Mouse (Mus musculus) brain, embryonic 14.5 days (tissue): Measurements from ENCODE around the gene Aup1.

Source experiments
- CTCF ChIP-seq: fragments of 200-500 bp; IDR thresholded peaks from 2 replicates; pipeline ENCODE4 v1.5.1; 2012; ENCODE audit warnings: inconsistent platforms, mild to moderate bottlenecking, moderate library complexity, borderline replicate concordance; ENCODE audit not compliant: insufficient read depth, insufficient read length; ENCODE audit errors: extremely low read depth
- POLR2A ChIP-seq: fragments of 200-500 bp; IDR thresholded peaks from 2 replicates; pipeline ENCODE4 v1.6.1; 2012; ENCODE audit warnings: mild to moderate bottlenecking, inconsistent platforms, borderline replicate concordance; ENCODE audit not compliant: poor library complexity, insufficient read depth, insufficient read length, severe bottlenecking; ENCODE audit errors: extremely low read depth

GRCm38 (mm10) chr6:83087926-83088260 is 33.6 kb downstream of the Aup1 start:
- TF ChIP-seq CTCF (no peak), POLR2A (no peak)
